Mouse (Mus musculus) liver, embryonic 14.5 days (tissue): ENCODE data around the gene Cyp17a1.

Experiments used
- CTCF ChIP-seq: IDR thresholded peaks from 2 replicates; pipeline ENCODE4 v1.5.1; 2016; ENCODE audit warnings: antibody characterized with exemption, low read depth, control low read depth
- EP300 ChIP-seq: IDR thresholded peaks from 2 replicates; pipeline ENCODE4 v1.6.1; 2016; ENCODE audit warnings: antibody characterized with exemption, low read depth

- TF ChIP-seq CTCF (no peak), EP300 (no peak)
These were observed at the start of gene Cyp17a1 for GRCm38 (mm10) chr19:46672766-46673418.
